Mouse (Mus musculus): ENCODE data around the gene Wdr63. TPM values are rescaled to one million over a fixed set of nuclear protein-coding genes. Genes with fewer than 3 reads are reported as not detected.

Wdr63 gene
- polyA plus RNA-seq, 1 experiment from 2014 or later: 1.3 TPM

- Histone ChIP-seq H3K27ac (ENCODE audit: low read depth, low read length) (no peak overlapping the region), H3K9ac (ENCODE audit: low read depth, low read length) (no peak overlapping the region), H3K4me2 (ENCODE audit: low read length) (no peak overlapping the region), H3K27me3 (replicated peaks; ENCODE audit: control insufficient read depth, insufficient read depth, low read length) (no peaks in the 10 kb centered on the region), H3K4me3 (ENCODE audit: low read length) (no peak overlapping the region), H3K36me3 (ENCODE audit: control insufficient read depth, insufficient read depth, low read length) (no peaks in the 10 kb centered on the region), H3K9me3 (ENCODE audit: control insufficient read depth, low read length) (no peaks in the 10 kb centered on the region), H3K4me1 (ENCODE audit: control insufficient read depth, insufficient read depth, low read depth, low read length) (no peaks in the 10 kb centered on the region)
- no peak for ATAC-seq
- WGBS: 78% methylated on average over 9 of the region's 9 CpGs
Measured at GRCm38 (mm10) chr3:146134834-146135233, 26.9 kb upstream of the Wdr63 start.

- WGBS: 72% methylated on average over 6 of the region's 6 CpGs
- H3K27me3 ChIP-seq (replicated peaks; ENCODE audit: control insufficient read depth, insufficient read depth, low read length): no peaks in the 10 kb centered on the region
Measured at GRCm38 (mm10) chr3:146127205-146127604, 19.3 kb upstream of the Wdr63 start.

DNA sequence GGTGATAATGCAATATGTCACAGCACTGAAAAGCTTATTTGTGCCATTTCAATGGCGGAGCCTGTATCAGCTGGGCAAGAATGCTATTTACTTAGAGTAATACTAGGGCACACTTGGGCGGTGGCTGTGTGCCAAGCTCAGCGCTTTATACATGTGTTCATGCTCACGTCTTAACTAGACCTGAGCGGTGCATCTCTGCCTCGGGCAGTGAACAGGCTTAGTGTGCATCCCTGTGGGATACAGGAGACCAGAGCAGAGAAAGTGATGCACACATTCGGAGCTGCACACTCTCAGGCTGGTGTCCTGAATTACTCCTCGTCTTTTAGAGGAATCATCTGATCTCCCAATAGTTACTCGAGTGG lies 15.5 kb upstream of the Wdr63 start:
- Histone ChIP-seq H3K4me2 (ENCODE audit: low read length) (no peak overlapping the region), H3K27me3 (replicated peaks; ENCODE audit: control insufficient read depth, insufficient read depth, low read length) (no peaks in the 10 kb centered on the region), H3K9ac (ENCODE audit: low read depth, low read length) (no peak overlapping the region), H3K9me3 (ENCODE audit: control insufficient read depth, low read length) (no peaks in the 10 kb centered on the region), H3K4me1 (ENCODE audit: control insufficient read depth, insufficient read depth, low read depth, low read length) (peaks cover 6% of the 10 kb centered on the region), H3K27ac (ENCODE audit: low read depth, low read length) (no peak overlapping the region), H3K4me3 (ENCODE audit: low read length) (no peak overlapping the region), H3K36me3 (ENCODE audit: control insufficient read depth, insufficient read depth, low read length) (no peaks in the 10 kb centered on the region)
- 0 out of 2 replicates have a peak, but pooled peaks have one; percentile 52 for ATAC-seq
- 59% methylated on average over 9 of the region's 9 CpGs for WGBS

More at GRCm38 (mm10) chr3:146127205-146127604, 19.3 kb upstream of the Wdr63 start:
- ATAC-seq: no peak
- Histone ChIP-seq H3K36me3 (ENCODE audit: control insufficient read depth, insufficient read depth, low read length) (no peaks in the 10 kb centered on the region), H3K4me2 (ENCODE audit: low read length) (no peak overlapping the region), H3K27ac (ENCODE audit: low read depth, low read length) (no peak overlapping the region), H3K9me3 (ENCODE audit: control insufficient read depth, low read length) (no peaks in the 10 kb centered on the region), H3K9ac (ENCODE audit: low read depth, low read length) (no peak overlapping the region), H3K4me1 (ENCODE audit: control insufficient read depth, insufficient read depth, low read depth, low read length) (no peaks in the 10 kb centered on the region), H3K4me3 (ENCODE audit: low read length) (no peak overlapping the region)

DNA sequence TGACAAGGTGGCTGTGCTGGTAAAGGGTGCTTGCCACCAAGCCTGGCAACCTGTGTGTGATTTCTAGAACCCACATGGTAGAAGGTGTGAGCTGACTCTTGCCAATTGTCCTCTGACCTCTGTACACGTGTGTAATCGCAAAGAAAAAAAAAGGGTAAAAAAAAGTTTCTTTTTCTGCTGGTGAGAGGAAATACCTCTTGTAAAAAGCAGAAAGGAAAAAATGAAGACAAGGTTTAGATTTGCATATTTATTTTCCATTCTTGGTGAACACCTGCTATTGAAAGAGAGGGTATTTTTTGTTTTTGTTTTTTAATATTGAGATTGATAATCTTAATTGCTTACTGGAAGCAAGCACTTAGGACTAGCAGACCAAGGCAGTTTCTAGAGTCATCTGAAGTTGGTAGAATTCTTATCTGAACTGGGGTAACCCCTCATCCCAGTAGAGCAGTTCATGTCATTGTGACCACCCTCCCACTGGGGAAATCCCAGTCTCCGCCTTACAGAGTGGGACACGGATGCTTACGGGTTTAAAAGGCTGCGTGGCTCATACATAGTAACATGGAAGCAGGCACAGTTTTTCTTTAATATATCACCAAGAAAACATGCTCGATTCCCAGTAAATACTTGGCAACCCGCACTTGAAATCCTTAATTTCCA lies 15.0 kb upstream of the Wdr63 start:
- 80% methylated on average over 8 of the region's 8 CpGs for WGBS
- Histone ChIP-seq H3K4me1 (ENCODE audit: control insufficient read depth, insufficient read depth, low read depth, low read length) (peaks cover 6% of the 10 kb centered on the region), H3K9me3 (ENCODE audit: control insufficient read depth, low read length) (no peaks in the 10 kb centered on the region), H3K36me3 (ENCODE audit: control insufficient read depth, insufficient read depth, low read length) (no peaks in the 10 kb centered on the region), H3K27ac (ENCODE audit: low read depth, low read length) (no peak overlapping the region), H3K27me3 (replicated peaks; ENCODE audit: control insufficient read depth, insufficient read depth, low read length) (no peaks in the 10 kb centered on the region), H3K9ac (ENCODE audit: low read depth, low read length) (no peak overlapping the region), H3K4me3 (ENCODE audit: low read length) (no peak overlapping the region), H3K4me2 (ENCODE audit: low read length) (no peak overlapping the region)
- ATAC-seq: no peak

GRCm38 (mm10) chr3:146122125-146122420 lies 14.1 kb upstream of the Wdr63 start:
- ATAC-seq: no peak
- 55% methylated on average over 3 of the region's 3 CpGs for WGBS
- H3K4me3 ChIP-seq (ENCODE audit: low read length): no peak overlapping the region
- H3K9ac ChIP-seq (ENCODE audit: low read depth, low read length): no peak overlapping the region
- no peaks in the 10 kb centered on the region for H3K9me3 ChIP-seq (ENCODE audit: control insufficient read depth, low read length)
- H3K27ac ChIP-seq (ENCODE audit: low read depth, low read length): no peak overlapping the region
- H3K27me3 ChIP-seq (replicated peaks; ENCODE audit: control insufficient read depth, insufficient read depth, low read length): peaks cover 6% of the 10 kb centered on the region
- no peaks in the 10 kb centered on the region for H3K36me3 ChIP-seq (ENCODE audit: control insufficient read depth, insufficient read depth, low read length)
- peaks cover 6% of the 10 kb centered on the region for H3K4me1 ChIP-seq (ENCODE audit: control insufficient read depth, insufficient read depth, low read depth, low read length)
- no peak overlapping the region; the same call in 1 of the 2 replicates for H3K4me2 ChIP-seq (ENCODE audit: low read length)

DNA sequence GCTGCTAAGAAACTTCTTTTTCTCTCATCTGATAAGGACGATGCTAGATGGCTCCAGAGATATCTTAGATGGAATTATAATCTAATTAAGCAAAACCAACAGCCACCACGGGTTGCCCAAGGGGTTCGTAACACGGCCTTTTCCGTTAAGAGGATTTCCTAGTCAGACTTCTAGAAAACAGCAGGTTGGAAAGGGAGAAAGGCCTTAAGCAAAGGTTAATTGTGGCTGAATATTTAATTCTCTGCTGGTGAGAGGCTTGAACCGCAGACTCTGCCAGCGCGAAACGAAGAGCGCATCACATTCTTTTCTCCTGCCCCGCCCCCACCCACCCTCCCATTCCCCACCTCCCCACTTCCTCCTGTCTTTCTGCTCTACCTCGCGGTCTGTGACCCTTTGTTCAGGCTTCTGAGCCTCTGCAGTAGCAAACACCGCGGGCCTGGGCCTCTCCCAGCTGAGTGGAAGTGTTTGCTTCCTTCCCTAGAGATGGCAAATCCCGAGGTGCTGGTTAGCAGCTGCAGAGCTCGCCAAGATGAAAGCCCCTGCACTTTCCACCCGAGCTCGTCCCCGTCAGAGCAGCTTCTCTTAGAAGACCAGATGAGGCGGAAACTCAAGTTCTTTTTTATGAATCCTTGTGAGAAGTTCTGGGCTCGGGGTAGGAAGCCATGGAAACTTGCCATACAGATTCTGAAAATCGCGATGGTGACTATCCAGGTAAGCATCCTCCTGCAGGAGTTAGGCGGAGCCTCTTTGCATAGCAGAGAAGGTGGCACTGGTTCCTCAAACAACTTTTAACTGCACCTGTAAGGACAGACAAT lies 13.6 kb upstream of the Wdr63 start:
- Histone ChIP-seq H3K27ac (ENCODE audit: low read depth, low read length) (no peak overlapping the region), H3K9me3 (ENCODE audit: control insufficient read depth, low read length) (no peaks in the 10 kb centered on the region), H3K4me3 (ENCODE audit: low read length) (peak overlapping the region; percentile 11), H3K4me1 (ENCODE audit: control insufficient read depth, insufficient read depth, low read depth, low read length) (peaks cover 6% of the 10 kb centered on the region), H3K36me3 (ENCODE audit: control insufficient read depth, insufficient read depth, low read length) (no peaks in the 10 kb centered on the region), H3K9ac (ENCODE audit: low read depth, low read length) (peak overlapping the region; percentile 27; the same call in 1 of the 2 replicates), H3K27me3 (replicated peaks; ENCODE audit: control insufficient read depth, insufficient read depth, low read length) (peaks cover 11% of the 10 kb centered on the region), H3K4me2 (ENCODE audit: low read length) (peak overlapping the region; percentile 47)
- ATAC-seq: no peak
- 11% methylated on average over 25 of the region's 25 CpGs for WGBS

GRCm38 (mm10) chr3:146117997-146118457 lies 10.1 kb upstream of the Wdr63 start:
- Histone ChIP-seq H3K9ac (ENCODE audit: low read depth, low read length) (no peak overlapping the region), H3K36me3 (ENCODE audit: control insufficient read depth, insufficient read depth, low read length) (no peaks in the 10 kb centered on the region), H3K4me2 (ENCODE audit: low read length) (no peak overlapping the region), H3K4me3 (ENCODE audit: low read length) (no peak overlapping the region), H3K9me3 (ENCODE audit: control insufficient read depth, low read length) (no peaks in the 10 kb centered on the region), H3K4me1 (ENCODE audit: control insufficient read depth, insufficient read depth, low read depth, low read length) (peaks cover 6% of the 10 kb centered on the region), H3K27ac (ENCODE audit: low read depth, low read length) (no peak overlapping the region), H3K27me3 (replicated peaks; ENCODE audit: control insufficient read depth, insufficient read depth, low read length) (peaks cover 11% of the 10 kb centered on the region)
- 62% methylated on average over 9 of the region's 9 CpGs for WGBS
- ATAC-seq: no peak

DNA sequence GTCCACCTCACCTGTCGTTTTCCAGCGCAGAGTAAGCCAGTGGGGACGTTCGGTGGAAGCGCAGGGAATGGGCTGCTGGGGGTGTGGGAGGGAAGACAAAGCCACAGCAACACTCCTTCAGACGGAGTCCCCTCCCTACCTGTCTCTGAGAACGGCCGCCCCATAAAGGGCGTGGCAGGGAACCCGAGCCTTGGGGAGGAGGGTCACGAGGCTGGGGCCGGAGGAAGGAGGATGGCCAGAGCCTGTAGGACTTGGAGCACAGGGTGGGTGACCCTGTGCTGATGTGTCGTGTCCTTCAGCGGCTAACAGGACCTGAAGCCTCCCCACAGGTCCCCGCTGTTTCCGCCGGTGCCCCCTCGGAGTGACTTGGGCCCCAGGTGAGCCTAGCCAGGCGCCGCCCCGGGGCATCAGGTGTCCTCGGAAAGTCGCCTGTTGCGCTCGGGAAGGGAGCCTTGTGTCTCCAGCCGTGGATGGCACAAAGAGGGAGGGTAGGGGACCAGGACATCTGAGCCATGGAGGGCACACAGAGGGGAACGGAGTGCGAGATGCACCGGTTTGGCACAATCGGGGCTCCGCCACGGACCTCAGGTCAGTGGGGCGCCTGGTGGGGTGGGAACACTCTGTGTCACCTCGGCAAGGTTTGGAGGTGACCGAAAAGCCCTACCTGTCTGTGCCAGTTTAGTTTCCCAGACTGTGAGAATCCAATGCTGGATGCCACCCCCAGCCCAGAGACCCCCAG lies 9.5 kb upstream of the Wdr63 start, which contains the start of gene Mcoln3:
Mcoln3 (plus strand) TSS at position 193 of the 739 bp plus-strand sequence.
- WGBS: 11% methylated on average over 34 of the region's 35 CpGs
- Histone ChIP-seq H3K36me3 (ENCODE audit: control insufficient read depth, insufficient read depth, low read length) (no peaks in the 10 kb centered on the region), H3K27ac (ENCODE audit: low read depth, low read length) (no peak within 1 kb of the TSS), H3K4me1 (ENCODE audit: control insufficient read depth, insufficient read depth, low read depth, low read length) (peaks cover 6% of the 10 kb centered on the region), H3K9me3 (ENCODE audit: control insufficient read depth, low read length) (no peaks in the 10 kb centered on the region), H3K4me3 (ENCODE audit: low read length) (peak within 1 kb of the TSS; percentile 12; the same call in 1 of the 2 replicates), H3K4me2 (ENCODE audit: low read length) (peak within 1 kb of the TSS; percentile 38), H3K27me3 (replicated peaks; ENCODE audit: control insufficient read depth, insufficient read depth, low read length) (peaks cover 11% of the 10 kb centered on the region), H3K9ac (ENCODE audit: low read depth, low read length) (no peak within 1 kb of the TSS)
- ATAC-seq: no peak

GRCm38 (mm10) chr3:146110916-146111315 lies 3.0 kb upstream of the Wdr63 start:
- Histone ChIP-seq H3K36me3 (ENCODE audit: control insufficient read depth, insufficient read depth, low read length) (no peaks in the 10 kb centered on the region), H3K4me2 (ENCODE audit: low read length) (no peak overlapping the region), H3K27ac (ENCODE audit: low read depth, low read length) (no peak overlapping the region), H3K27me3 (replicated peaks; ENCODE audit: control insufficient read depth, insufficient read depth, low read length) (no peaks in the 10 kb centered on the region), H3K9me3 (ENCODE audit: control insufficient read depth, low read length) (no peaks in the 10 kb centered on the region), H3K4me3 (ENCODE audit: low read length) (no peak overlapping the region), H3K4me1 (ENCODE audit: control insufficient read depth, insufficient read depth, low read depth, low read length) (no peaks in the 10 kb centered on the region; the same call in 1 of the 2 replicates), H3K9ac (ENCODE audit: low read depth, low read length) (no peak overlapping the region)
- WGBS: 80% methylated on average over 6 of the region's 6 CpGs
- ATAC-seq: no peak
